Comparison of ENCODE assay signal across 8 mouse cellular contexts in genomic region chr3:95906860-95907259, GRCm38 (mm10). TPM values are rescaled to one million over a fixed set of nuclear protein-coding genes. Genes with fewer than 3 reads are reported as not detected.
DNase-seq lines count a peak whose midpoint lies in the region; ATAC-seq and TF ChIP-seq lines count a peak whose summit lies in the region.

No protein-coding gene starts in this region.

- no peaks in the 10 kb centered on the region for H3K79me2 ChIP-seq in C2C12 (ENCODE audit: control insufficient read depth, insufficient read depth)

- no peak overlapping the region for H3ac ChIP-seq in C2C12 (ENCODE audit: control insufficient read depth, insufficient read length, low read depth)

- WGBS in embryonic facial prominence, embryonic 11.5 days = under 1% methylated on average over 12 of the region's 12 CpGs
- WGBS in hindbrain, embryonic 10.5 days = under 1% methylated on average over 12 of the region's 12 CpGs
- under 1% methylated on average over 12 of the region's 12 CpGs for WGBS in midbrain, embryonic 15.5 days

- peak; percentile 86 for DNase-seq in embryonic facial prominence, embryonic 11.5 days (ENCODE audit: low spot score)
- DNase-seq in hindbrain, embryonic 10.5 days (ENCODE audit: low spot score) = peak; percentile 68
- peak; percentile 58 for DNase-seq in liver
- DNase-seq in thymus, postnatal 25 days = peak; percentile 84
- DNase-seq in right cerebral cortex, adult 2 months (ENCODE audit: low spot score in 2 of 2) = no peak

- no peak for TF ChIP-seq EP300 in ES-Bruce4 (IDR thresholded peaks at IDR 0.05; ENCODE audit: insufficient read depth, low read depth, low read length)

- no peak overlapping the region for H3K27ac ChIP-seq in ES-Bruce4 (ENCODE audit: insufficient read depth, low read length)
- H3K27ac ChIP-seq in embryonic facial prominence, embryonic 11.5 days (replicated peaks; ENCODE audit: low read depth, low read length) = no peak overlapping the region
- H3K27ac ChIP-seq in hindbrain, embryonic 10.5 days = no peak overlapping the region; the same call in 1 of the 2 replicates
- H3K27ac ChIP-seq in midbrain, embryonic 15.5 days = no peak overlapping the region

- no peak for TF ChIP-seq POLR2A in ES-Bruce4 (IDR thresholded peaks at IDR 0.05; ENCODE audit: insufficient read depth, low read length)

- TF ChIP-seq CTCF in C2C12 (IDR thresholded peaks at IDR 0.05; ENCODE audit: control insufficient read depth, insufficient read depth, insufficient read length) (peak; percentile 82), ES-Bruce4 (IDR thresholded peaks at IDR 0.05; ENCODE audit: low read depth, low read length) (peak; percentile 95)

- H3K9me3 ChIP-seq in ES-Bruce4 (replicated peaks; ENCODE audit: control insufficient read depth, insufficient read depth, low read length, poor library complexity, severe bottlenecking) = no peaks in the 10 kb centered on the region
- H3K9me3 ChIP-seq in embryonic facial prominence, embryonic 11.5 days (replicated peaks; ENCODE audit: control insufficient read depth, low read length) = no peaks in the 10 kb centered on the region
- no peaks in the 10 kb centered on the region for H3K9me3 ChIP-seq in hindbrain, embryonic 10.5 days
- no peaks in the 10 kb centered on the region for H3K9me3 ChIP-seq in midbrain, embryonic 15.5 days

- H3K27me3 ChIP-seq in C2C12 (ENCODE audit: control insufficient read depth, insufficient read depth, insufficient read length) = peaks cover 13% of the 10 kb centered on the region
- H3K27me3 ChIP-seq in ES-Bruce4 (ENCODE audit: control insufficient read depth, insufficient read depth, low read length, poor library complexity, severe bottlenecking) = 0 out of 2 replicates have a peak, but pooled peaks cover 6% of the 10 kb centered on the region
- H3K27me3 ChIP-seq in embryonic facial prominence, embryonic 11.5 days (ENCODE audit: control insufficient read depth, insufficient read depth, low read length) = no peaks in the 10 kb centered on the region
- H3K27me3 ChIP-seq in hindbrain, embryonic 10.5 days (ENCODE audit: insufficient read depth, poor library complexity, severe bottlenecking) = peaks cover 11% of the 10 kb centered on the region; the same call in 1 of the 2 replicates
- peaks cover 16% of the 10 kb centered on the region; the same call in 1 of the 2 replicates for H3K27me3 ChIP-seq in midbrain, embryonic 15.5 days (replicated peaks)

- ATAC-seq in embryonic facial prominence, embryonic 11.5 days (replicated peaks; ENCODE audit: insufficient number of reproducible peaks, low FRiP score, low TSS enrichment, low read depth) = no peak
- ATAC-seq in midbrain, embryonic 15.5 days (replicated peaks) = no peak

- 0 out of 2 replicates have a peak overlapping the region, but pooled peaks have one; percentile 13 for H3K9ac ChIP-seq in ES-Bruce4 (ENCODE audit: low read depth, poor library complexity, severe bottlenecking)
- H3K9ac ChIP-seq in embryonic facial prominence, embryonic 11.5 days (replicated peaks; ENCODE audit: low read length) = no peak overlapping the region
- no peak overlapping the region for H3K9ac ChIP-seq in midbrain, embryonic 15.5 days

- peaks cover 6% of the 10 kb centered on the region for H3K4me1 ChIP-seq in ES-Bruce4 (ENCODE audit: control insufficient read depth, insufficient read depth, low read length)
- H3K4me1 ChIP-seq in embryonic facial prominence, embryonic 11.5 days (ENCODE audit: control insufficient read depth, insufficient read depth, low read length) = peaks cover 2% of the 10 kb centered on the region
- peaks cover 56% of the 10 kb centered on the region for H3K4me1 ChIP-seq in hindbrain, embryonic 10.5 days (replicated peaks)
- H3K4me1 ChIP-seq in midbrain, embryonic 15.5 days = peaks cover 34% of the 10 kb centered on the region

- no peaks in the 10 kb centered on the region for H3K79me3 ChIP-seq in C2C12 (ENCODE audit: low read depth)

- H3K4me2 ChIP-seq in embryonic facial prominence, embryonic 11.5 days (ENCODE audit: low read depth, low read length) = peak overlapping the region; percentile 32
- peak overlapping the region; percentile 58 for H3K4me2 ChIP-seq in midbrain, embryonic 15.5 days

- H3K36me3 ChIP-seq in C2C12 (ENCODE audit: control insufficient read depth, insufficient read depth) = no peaks in the 10 kb centered on the region
- no peaks in the 10 kb centered on the region for H3K36me3 ChIP-seq in ES-Bruce4 (ENCODE audit: control insufficient read depth, insufficient read depth, low read length, poor library complexity, severe bottlenecking)
- no peaks in the 10 kb centered on the region for H3K36me3 ChIP-seq in embryonic facial prominence, embryonic 11.5 days (replicated peaks; ENCODE audit: control insufficient read depth, insufficient read depth, low read depth, low read length)
- no peaks in the 10 kb centered on the region; the same call in 1 of the 2 replicates for H3K36me3 ChIP-seq in hindbrain, embryonic 10.5 days
- H3K36me3 ChIP-seq in midbrain, embryonic 15.5 days (replicated peaks) = no peaks in the 10 kb centered on the region

- H3K4me3 ChIP-seq in C2C12 (ENCODE audit: insufficient read depth, poor library complexity, severe bottlenecking) = no peak overlapping the region
- H3K4me3 ChIP-seq in ES-Bruce4 (ENCODE audit: low read depth, low read length) = no peak overlapping the region
- peak overlapping the region; percentile 19 for H3K4me3 ChIP-seq in embryonic facial prominence, embryonic 11.5 days (ENCODE audit: low read depth, low read length)
- peak overlapping the region; percentile 57 for H3K4me3 ChIP-seq in hindbrain, embryonic 10.5 days
- H3K4me3 ChIP-seq in midbrain, embryonic 15.5 days = no peak overlapping the region

TF ChIP-seq in C2C12, 6 proteins besides CTCF, POLR2A, EP300 and RAD21:
- TF ChIP-seq MYOD1 (IDR thresholded peaks at IDR 0.05; ENCODE audit: control insufficient read depth, insufficient read length, low read depth) (no peak), MAX (IDR thresholded peaks at IDR 0.05) (no peak)

RNA-seq across cellular contexts. Expression of gene Car14, which starts 2.4 kb away (rescaled TPM):
- not detected for polyA plus RNA-seq in C2C12 (2012; fragmentation: generic; extraction: Trizol)
- polyA plus RNA-seq in ES-Bruce4 (2011; ENCODE audit: insufficient read depth, insufficient read length, low read depth, missing spikeins) = 2.4 and 3.3 TPM in 2 replicates
- 67.8 and 80.0 TPM in 2 replicates for polyA plus RNA-seq in embryonic facial prominence, embryonic 11.5 days (2014; fragmentation: Nextera tagmentation; extraction: Ambion mirVana)
- 50.1 and 69.4 TPM in 2 replicates for polyA plus RNA-seq in hindbrain, embryonic 10.5 days (2016; fragmentation: Nextera tagmentation; extraction: Ambion mirVana)
- polyA plus RNA-seq in midbrain, embryonic 15.5 days (2015; fragmentation: Nextera tagmentation; extraction: Ambion mirVana) = 10.6 and 11.1 TPM in 2 replicates

RNA-seq across cellular contexts. Expression of gene Aph1a, which starts 13.1 kb away (rescaled TPM):
- 79.0 TPM for polyA plus RNA-seq in C2C12 (2012; fragmentation: generic; extraction: Trizol)
- polyA plus RNA-seq in ES-Bruce4 (2011; ENCODE audit: insufficient read depth, insufficient read length, low read depth, missing spikeins) = 44.3 and 48.3 TPM in 2 replicates
- 31.8 and 33.3 TPM in 2 replicates for polyA plus RNA-seq in embryonic facial prominence, embryonic 11.5 days (2014; fragmentation: Nextera tagmentation; extraction: Ambion mirVana)
- 33.9 and 35.8 TPM in 2 replicates for polyA plus RNA-seq in hindbrain, embryonic 10.5 days (2016; fragmentation: Nextera tagmentation; extraction: Ambion mirVana)
- 34.3 and 36.1 TPM in 2 replicates for polyA plus RNA-seq in midbrain, embryonic 15.5 days (2015; fragmentation: Nextera tagmentation; extraction: Ambion mirVana)

RNA-seq across cellular contexts. Expression of gene BC028528, which starts 15.1 kb away (rescaled TPM):
- polyA plus RNA-seq in C2C12 (2012; fragmentation: generic; extraction: Trizol) = 8.7 TPM
- polyA plus RNA-seq in ES-Bruce4 (2011; ENCODE audit: insufficient read depth, insufficient read length, low read depth, missing spikeins) = 3.6 and 5.4 TPM in 2 replicates
- 7.8 and 10.2 TPM in 2 replicates for polyA plus RNA-seq in embryonic facial prominence, embryonic 11.5 days (2014; fragmentation: Nextera tagmentation; extraction: Ambion mirVana)
- 12.3 and 12.7 TPM in 2 replicates for polyA plus RNA-seq in hindbrain, embryonic 10.5 days (2016; fragmentation: Nextera tagmentation; extraction: Ambion mirVana)
- 18.8 and 22.2 TPM in 2 replicates for polyA plus RNA-seq in midbrain, embryonic 15.5 days (2015; fragmentation: Nextera tagmentation; extraction: Ambion mirVana)

RNA-seq across cellular contexts. Expression of gene Anp32e, which starts 22.2 kb away (rescaled TPM):
- 66.3 TPM for polyA plus RNA-seq in C2C12 (2012; fragmentation: generic; extraction: Trizol)
- polyA plus RNA-seq in ES-Bruce4 (2011; ENCODE audit: insufficient read depth, insufficient read length, low read depth, missing spikeins) = 386 and 405 TPM in 2 replicates
- polyA plus RNA-seq in embryonic facial prominence, embryonic 11.5 days (2014; fragmentation: Nextera tagmentation; extraction: Ambion mirVana) = 120 and 128 TPM in 2 replicates
- 266 and 352 TPM in 2 replicates for polyA plus RNA-seq in hindbrain, embryonic 10.5 days (2016; fragmentation: Nextera tagmentation; extraction: Ambion mirVana)
- polyA plus RNA-seq in midbrain, embryonic 15.5 days (2015; fragmentation: Nextera tagmentation; extraction: Ambion mirVana) = 116 and 123 TPM in 2 replicates

RNA-seq across cellular contexts. Expression of gene Ciart, which starts 24.8 kb away (rescaled TPM):
- polyA plus RNA-seq in C2C12 (2012; fragmentation: generic; extraction: Trizol) (4.4 TPM), ES-Bruce4 (2011; ENCODE audit: insufficient read depth, insufficient read length, low read depth, missing spikeins) (5.9 and 7.6 TPM in 2 replicates)
- polyA plus RNA-seq in embryonic facial prominence, embryonic 11.5 days (2014; fragmentation: Nextera tagmentation; extraction: Ambion mirVana) = 6.3 and 7.7 TPM in 2 replicates
- 9.5 and 13.6 TPM in 2 replicates for polyA plus RNA-seq in hindbrain, embryonic 10.5 days (2016; fragmentation: Nextera tagmentation; extraction: Ambion mirVana)
- 5.0 and 5.3 TPM in 2 replicates for polyA plus RNA-seq in midbrain, embryonic 15.5 days (2015; fragmentation: Nextera tagmentation; extraction: Ambion mirVana)

Comparison
In these comparisons a context has a peak if more than half of its experiments do, and no peak if none do; other contexts are left out.
1. H3K4me3 ChIP-seq: peak in embryonic facial prominence, embryonic 11.5 days (single experiment) and hindbrain, embryonic 10.5 days (single experiment); none in C2C12 (single experiment), ES-Bruce4 (single experiment) and midbrain, embryonic 15.5 days (single experiment).
2. DNase-seq: peak in embryonic facial prominence, embryonic 11.5 days (single experiment), hindbrain, embryonic 10.5 days (single experiment), liver (single experiment) and thymus, postnatal 25 days (single experiment); none in right cerebral cortex, adult 2 months (0 of 2).